Mouse (Mus musculus): Measurements from ENCODE around the gene Slc24a4.

Slc24a4 gene

DNA sequence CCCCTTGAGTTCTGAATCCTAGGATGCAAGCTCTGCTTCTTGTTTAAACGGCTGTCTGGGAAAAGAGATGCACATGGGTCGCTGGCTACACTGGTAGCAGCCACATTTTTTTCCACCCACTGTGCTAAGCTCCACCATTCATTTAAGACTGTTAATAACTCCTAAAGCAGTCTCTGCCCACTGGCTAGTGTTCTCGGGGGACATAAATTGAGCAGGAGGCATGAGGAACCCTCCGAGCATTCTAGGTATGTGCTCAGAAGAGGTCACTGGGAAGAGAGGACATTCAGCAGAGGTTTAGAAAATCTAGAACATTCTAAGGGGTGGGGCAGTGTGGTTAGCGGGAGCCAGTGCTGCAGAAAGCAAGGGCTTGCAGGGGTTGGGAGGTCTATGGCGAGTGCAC, 156.8 kb downstream of the Slc24a4 start:
- no peak for DNase-seq (ENCODE audit: low read depth, low spot score)

DNA sequence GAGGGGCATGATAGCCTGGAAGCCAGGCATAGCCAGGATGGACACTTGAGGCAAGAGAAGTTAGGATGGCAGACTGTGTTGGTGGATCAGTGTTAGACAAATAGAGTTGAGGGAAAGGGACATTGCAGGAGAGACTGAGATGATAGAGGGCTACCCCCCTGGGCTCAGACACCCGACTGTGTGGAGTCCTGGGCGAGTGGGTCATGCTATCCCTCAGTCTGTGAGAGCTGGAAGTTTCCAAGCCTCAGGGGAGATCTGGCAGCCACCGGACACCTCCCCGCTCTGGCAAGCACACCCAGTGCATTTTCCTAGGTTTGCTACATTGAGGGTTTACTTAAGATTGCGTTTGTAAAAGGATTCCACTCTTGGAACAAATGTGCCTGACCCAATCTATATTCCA, 157.2 kb downstream of the Slc24a4 start:
- no peak for DNase-seq (ENCODE audit: low read depth, low spot score)

DNA sequence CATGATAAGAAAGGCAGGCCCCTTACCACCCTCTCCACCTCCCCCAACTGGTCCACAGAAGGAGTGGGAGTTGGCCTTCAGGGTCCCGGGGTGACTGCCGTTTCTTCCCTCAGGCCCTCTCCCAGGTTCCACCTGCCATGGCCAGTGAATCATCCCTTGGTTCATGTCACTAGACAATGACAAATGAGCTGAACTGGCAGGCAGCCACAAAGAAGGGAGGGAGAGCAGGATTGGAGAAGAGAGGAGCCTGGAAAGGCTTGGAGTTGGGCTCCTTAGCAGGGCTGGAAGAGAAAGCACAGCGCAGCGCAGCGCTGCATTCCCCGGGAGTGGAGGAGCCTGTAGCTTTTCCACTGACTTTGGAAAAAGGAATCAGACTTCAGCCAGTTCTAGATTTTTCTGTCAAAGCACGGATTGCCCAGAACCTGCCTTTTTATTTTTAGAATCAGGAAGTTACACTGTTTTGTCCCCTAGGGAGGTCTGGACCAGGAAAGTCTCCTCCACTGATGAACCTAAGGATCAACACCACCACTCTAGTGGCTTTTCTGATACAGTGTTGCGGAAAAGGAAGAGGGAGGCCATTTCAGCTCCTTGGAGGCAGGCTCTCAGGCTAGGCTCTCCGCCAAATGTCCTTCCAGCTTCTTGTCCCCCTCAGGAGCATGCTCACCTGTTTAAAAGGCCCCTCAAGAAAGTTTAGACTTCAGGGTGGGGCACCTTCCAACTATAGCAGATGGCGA, 158.3 kb downstream of the Slc24a4 start:
- no peak for DNase-seq (ENCODE audit: low read depth, low spot score)

DNA sequence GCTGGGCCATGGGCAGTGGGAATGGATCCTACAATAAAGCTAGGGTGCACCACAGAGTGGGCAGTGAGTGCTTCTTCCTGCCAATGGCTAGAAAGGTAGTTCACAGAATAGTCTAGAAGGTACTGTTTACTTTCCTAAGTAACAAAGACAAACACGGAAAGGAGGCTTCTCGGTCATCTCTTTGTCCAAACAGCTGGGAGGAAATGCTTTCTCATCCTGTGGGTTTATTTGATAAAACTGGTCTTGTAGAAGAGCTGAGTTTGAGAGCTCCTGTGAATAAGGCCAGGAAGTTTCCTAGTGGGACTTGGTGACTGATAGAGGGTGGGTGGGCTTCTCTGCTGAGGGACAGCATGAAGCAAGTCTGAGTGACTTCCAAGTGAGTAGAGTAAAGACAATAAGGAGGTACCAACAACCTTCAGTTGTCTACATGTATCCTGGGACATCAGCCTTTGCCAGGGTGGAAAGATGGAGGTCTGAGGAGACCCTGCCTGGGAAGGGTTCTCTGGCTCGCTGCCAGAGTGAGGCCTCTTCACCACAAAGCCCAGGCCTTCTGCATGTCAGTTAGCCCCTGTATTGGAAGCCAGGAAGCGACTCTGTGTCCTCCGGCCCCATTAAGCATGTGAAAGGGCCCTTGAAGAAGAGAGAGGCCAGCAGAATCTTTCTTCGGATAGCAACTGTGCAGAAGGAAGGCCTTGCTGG, 159.5 kb downstream of the Slc24a4 start:
- no peak for DNase-seq (ENCODE audit: low read depth, low spot score)

DNA sequence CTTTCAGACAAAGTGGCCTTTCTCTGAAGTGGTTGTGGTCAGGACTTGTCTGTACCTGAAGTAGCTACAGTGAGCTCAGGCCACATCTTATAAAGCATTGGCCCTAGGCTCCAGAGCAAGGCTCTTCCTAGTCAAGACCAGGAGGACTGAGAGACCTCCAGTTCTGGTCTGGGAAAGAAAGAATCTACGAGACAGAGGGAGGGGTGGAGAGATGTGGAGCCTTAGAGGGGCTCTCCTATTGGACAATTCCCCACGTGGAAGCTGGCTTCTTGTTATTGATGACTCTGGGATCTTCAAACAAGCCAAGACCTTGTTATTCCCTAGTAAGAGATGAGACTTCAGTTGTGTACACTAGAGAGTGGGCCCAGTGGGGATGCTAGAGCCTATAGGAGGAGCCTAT, 160.3 kb downstream of the Slc24a4 start:
- DNase-seq (ENCODE audit: low read depth, low spot score) = no peak

DNA sequence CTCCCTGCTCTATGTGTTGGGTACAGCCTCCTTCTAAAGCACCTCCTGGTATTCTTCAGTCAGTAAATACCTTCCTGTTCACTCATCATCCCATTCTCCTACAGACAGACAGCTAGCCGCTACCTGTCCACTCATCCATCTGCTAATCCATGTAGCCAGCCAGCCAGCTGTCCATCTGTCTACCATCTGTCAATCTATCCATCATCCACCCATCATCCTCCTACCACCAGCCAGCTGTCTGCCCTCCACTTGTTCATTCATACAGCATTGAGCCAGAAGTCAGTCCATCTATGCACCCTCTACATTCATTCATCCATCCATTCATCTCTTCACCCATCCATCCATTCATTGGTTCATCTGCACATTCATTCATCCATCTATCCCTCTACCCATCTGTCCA, 161.0 kb downstream of the Slc24a4 start:
- DNase-seq (ENCODE audit: low read depth, low spot score) = no peak

DNA sequence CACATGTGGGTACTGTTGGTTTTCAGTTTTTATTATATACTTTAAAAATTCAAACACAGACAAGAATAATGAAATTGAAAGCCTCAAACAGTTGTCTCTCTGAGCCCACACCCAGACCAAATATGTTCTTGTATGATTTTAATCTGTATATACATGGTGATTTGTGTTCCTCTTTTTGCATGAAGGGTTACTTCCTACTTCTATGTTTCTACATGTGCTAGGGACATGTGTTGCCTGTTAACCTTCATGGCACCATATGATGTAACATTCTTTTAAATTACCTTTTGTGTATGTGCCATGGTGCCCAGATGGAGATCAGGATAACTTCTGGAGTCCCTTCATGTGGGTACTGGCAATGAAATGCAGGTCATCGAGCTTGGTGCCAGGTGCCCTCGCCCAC, 162.1 kb downstream of the Slc24a4 start:
- DNase-seq (ENCODE audit: low read depth, low spot score) = no peak

DNA sequence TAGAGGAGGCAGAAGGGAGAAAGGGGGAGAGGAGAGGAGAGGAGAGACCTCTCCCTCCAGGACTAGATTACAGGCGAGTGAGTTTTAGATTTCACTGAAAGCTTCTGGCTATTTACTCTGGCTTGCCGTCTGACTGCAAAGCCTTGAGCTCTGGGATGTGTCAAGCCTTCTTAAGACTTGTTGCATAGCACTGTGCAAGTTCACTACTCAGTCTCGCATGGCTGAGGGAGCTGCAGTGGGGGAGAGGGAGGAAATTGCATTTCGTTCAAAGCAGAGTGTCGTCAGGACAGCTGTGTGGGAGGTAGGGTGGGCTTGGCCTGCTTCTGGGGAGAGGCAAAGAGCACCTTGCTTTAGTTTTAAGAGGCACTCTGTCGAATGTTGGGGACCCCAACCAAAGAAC, 163.2 kb downstream of the Slc24a4 start:
- no peak for DNase-seq (ENCODE audit: low read depth, low spot score)

DNA sequence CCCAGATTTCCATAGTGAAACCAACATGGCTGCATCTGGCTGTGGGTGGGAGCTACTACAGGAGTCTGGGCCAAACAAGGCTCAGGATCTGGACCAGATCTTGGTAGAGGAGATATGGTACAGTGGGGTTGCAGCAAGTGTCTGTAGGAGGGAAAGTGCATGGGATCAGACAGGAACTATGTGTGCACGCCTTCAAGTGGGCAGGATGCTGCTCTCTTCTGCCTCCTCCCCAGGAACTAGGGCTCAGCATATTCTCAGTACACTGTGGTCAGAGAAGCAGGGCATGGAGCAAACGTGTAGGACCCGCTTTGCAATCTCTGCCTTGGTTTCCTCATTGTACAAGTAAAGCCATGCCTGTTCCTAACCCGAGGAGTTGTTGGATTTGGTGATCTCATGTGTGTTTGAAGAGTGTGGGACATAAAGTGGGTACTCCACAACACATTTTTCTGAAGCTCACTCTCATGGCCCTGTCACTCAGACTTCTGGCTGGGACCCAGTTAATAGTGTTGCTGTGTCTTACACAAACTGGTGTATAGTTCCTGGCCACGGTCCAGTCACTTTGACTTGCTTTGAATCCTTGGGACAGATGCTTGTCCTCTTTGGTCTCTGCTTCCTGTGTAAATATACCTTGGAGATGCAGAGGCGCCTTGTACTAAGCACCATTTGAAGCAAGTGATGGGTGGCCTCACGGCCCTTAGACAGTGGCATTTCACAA, 164.1 kb downstream of the Slc24a4 start:
- DNase-seq (ENCODE audit: low read depth, low spot score) = no peak

DNA sequence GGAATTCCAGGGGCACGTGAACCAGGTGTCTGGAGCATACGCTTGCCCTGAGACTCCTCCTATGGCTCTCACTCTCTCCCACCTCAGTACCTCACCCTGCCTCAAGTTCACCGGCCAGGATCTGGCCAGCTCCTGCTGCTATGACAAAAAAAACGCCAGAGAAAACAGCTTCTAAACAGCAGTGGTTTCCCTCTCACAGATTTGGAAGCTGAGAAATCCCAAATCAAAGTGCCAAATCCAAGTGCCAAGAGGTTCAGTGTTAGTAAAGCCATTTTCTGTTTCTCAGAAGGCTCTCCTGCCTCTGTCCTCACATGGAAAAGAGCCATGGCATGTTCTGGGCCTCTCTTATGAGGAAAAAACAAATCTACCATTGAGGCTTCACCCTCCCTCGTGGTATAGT, 166.1 kb downstream of the Slc24a4 start:
- no peak for DNase-seq (ENCODE audit: low read depth, low spot score)

DNA sequence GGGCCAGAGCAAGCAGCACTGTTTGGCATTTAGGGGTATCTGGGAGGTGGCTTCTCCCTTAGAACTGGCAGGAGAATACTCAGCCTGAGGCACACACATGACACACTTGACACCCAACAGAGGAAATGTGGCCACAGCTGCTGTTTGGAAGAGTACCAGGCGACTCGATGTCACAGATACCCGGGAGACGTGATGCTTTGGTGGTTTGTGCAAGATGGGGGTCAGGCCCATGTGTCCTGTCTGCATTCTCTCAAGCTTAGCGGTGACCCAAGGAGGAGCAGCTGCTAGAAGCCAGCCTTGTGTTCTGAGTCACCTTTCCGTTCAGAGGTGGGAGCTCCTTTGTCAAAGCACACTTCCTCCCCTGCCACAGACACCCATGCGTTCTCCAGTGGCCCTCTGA, 166.7 kb downstream of the Slc24a4 start:
- no peak for DNase-seq (ENCODE audit: low read depth, low spot score)

DNA sequence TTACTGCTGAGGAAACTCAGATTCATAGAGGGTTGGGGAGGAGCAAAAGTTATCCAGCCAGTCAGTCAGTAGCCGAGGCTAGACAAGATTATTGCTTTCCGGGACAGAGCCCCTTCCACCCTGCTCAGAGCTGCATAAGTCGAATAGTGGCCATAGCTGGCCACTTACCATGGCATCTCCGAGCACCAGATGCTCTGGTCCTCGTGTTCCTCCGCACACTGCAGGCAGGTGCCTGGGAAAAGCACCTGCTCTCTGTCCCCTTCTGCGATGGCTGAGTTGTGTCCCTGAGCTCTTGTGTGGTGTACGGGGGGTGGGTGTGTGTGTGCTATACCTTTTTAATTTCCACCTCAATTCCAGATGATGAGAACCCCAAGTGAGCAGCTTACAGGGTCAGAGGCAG, 167.1 kb downstream of the Slc24a4 start:
- DNase-seq (ENCODE audit: low read depth, low spot score) = no peak

DNA sequence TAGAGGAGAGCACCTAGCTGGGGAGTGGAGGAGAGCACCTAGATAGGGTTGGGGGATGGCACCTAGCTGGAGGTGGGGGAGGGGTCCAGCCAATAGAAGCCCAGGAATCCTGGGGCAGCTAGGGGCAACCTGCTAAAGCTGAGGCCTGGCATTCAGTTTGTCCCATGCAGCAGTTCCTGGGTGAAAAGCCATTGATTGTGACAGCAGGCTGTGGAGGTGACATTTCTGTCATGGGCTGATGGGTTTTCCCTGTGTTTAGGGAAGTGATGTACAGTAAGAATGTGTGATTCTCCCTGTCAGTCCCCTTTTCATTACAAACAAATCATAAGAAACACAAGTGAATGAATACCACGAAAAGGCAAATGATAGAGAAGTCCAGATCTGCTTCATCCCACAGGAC, 167.8 kb downstream of the Slc24a4 start:
- no peak for DNase-seq (ENCODE audit: low read depth, low spot score)

DNA sequence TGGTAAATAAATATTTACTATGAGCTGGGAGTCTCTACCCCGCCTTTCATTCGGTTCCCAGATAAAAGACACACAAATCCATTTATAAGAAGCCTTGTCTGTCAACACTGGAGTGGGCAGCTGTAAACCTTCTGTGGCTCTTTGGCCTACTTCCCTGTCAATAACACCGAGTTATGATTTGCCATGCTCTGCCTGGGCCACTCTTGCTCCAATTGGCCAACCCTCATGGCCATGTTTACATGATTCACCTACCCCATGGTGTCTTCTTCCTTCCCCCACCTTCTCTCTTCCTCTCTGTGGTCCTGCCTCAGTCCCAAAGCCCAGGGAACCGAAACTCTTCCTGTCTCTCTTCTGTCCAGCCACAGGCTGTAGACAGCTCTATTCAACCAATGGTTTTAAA, 168.4 kb downstream of the Slc24a4 start:
- DNase-seq (ENCODE audit: low read depth, low spot score) = no peak

DNA sequence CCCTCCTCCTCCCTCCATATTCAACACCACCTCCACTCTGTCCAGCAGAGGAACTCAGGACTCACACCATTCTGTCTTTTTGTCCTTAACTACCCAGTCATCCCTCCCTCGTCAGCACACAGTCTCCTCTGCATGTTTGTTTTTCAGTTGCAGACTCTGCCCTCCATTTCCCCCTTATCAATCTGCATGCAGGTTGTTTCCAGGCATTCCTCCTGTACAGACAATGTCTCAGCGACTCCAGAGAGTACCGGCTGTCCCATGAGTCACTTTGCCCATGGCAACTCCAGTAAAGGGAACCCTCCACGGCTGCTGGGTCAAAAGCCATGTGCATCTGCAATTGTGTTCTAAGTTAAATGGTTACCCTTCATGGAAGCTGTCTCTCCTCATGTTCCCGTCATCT, 170.7 kb downstream of the Slc24a4 start:
- no peak for DNase-seq (ENCODE audit: low read depth, low spot score)

DNA sequence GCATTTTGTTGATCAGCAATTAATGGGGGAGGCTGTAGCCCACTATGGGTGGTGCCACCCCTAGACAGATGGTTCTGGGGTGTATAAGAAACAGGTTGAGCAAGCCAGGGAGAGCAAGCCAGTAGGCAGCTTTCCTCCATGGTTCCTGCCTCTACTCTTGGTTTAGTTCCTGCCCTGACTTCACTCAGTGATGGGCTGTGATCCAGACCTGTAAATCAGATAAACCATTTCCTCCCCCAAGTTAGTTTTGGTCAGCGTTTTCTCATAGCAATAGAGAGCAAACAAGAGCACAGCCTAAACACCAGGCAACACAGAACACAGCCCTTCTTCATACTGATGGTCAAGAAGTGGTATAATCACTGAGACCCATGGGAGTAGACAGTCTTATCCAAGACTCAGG, 173.1 kb downstream of the Slc24a4 start:
- DNase-seq (ENCODE audit: low read depth, low spot score) = no peak

DNA sequence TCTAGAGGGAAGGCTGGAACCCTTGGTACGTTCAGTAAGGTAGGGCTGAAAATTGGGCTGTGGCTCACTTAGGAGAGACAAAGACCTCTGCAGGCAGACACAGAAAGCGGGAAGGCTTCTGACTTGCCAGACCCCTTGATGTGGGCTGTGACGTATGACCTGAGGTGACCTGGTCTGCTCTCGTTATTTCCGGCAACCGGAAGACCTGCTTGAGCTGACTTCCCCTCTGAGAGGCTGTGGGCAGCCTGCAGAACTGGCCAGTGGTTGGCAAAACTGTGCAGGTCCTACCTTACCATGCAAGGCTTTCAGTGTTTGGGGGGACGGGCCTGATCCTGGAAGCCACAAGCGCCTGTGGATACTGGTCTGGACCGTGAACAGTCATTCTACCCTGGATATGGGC, 173.8 kb downstream of the Slc24a4 start:
- no peak for DNase-seq (ENCODE audit: low read depth, low spot score)

DNA sequence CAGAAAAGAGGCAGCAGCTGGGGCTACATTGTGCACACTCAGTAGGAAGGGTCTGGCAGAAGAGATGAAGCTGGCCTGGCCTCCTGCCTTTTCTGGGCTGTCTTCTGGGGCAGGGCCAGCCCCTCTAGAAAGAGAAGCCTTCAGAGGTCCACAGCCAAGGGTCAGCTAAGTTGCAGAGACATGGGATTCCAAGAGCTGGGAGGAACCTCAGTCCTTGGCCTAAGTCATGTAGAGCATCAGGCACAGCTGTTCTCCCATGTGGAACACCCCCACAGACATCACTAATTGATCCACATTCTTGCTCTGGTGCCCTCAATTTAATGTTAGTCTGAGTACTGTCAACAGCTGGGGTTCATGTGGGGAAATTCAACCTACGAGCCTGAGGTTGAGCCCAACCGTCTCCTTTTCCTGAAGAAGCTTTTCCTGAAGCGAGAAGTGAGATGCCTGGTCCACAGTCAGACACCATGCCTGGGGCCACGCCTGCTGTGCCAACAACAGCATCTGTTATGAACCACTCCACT, 174.4 kb downstream of the Slc24a4 start:
- DNase-seq (ENCODE audit: low read depth, low spot score) = no peak

DNA sequence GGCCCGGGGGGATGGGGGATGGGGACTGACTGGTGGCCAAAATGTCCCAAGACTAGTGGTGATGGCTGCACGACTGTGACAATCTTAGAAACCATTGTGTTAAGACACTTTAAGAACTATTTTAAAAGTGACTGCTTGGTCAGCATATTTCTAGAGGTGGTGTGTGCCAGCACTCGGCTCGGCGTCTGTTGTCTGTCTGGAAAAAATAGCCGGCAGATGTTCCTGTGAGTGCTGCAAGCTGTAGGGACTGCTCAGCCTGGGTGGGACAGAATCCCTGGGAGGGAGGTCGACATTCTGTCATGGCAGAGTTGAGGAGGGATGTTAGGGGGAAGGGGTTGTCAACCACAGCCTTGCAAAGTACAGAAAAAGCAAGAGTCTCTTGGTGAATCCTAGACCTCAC, 175.3 kb downstream of the Slc24a4 start:
- no peak for DNase-seq (ENCODE audit: low read depth, low spot score)

DNA sequence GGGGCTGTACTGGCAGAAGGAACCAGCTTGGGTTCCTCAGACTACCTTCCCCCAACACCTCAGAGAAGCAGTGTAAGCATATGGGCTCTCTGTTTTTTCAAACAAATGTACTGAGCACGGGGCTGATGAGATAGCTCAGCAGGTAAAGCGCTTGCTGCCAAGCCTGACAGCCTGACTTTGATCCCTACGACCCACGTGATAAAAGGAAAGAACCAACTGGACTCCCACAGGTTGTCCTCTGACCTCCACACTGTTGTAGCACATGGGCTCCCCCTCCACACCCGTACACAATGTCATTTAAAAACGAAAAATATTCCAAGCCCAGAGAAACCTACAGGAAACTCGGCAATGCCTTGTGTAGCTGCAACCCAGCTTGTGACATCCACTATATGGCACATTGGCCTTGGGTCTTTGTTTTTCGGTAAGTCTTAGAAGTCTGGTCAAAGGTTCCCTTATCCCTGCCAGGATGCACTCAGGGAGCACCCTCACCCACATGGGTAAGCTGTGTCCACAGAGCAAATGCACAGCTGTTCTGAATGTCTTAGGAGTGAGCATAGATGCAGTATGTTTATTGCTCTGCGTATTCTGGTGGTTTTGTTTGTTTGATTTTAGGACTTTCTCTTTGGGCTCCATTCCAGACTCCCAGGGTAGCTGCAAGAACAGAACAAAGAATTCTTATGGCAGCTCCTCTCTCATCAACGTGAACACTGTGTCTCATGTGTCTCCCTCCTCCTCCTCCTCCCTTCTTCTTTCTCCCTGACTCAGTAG, 176.7 kb downstream of the Slc24a4 start:
- no peak for DNase-seq (ENCODE audit: low read depth, low spot score)

DNA sequence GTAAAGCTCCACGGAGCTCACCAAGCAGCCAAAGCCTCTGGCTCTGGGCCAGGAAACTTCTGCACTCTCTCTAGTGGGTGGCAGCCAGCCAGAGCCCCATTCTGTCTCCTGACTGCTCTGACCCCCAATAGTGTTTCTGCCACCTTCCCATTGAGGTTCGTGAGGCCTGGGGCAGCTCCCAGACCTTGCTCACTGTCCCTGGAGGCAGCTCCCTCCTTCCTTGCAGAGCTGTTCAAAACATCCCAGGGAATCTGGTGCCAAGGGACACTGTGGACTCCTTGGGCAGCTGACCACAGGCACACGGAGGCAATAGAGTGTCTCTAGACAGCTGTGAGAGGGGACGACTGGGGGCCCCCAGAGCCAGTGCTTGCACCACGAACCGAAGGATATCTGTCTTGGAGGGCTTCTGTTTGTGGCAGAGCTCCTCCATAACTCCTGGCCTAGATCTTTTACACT, 179.5 kb downstream of the Slc24a4 start:
- DNase-seq (ENCODE audit: low read depth, low spot score) = no peak
